Mouse (Mus musculus) forebrain, embryonic 13.5 days (tissue): Measurements from ENCODE around the gene Def8. TPM values are rescaled to one million over a fixed set of nuclear protein-coding genes. Genes with fewer than 3 reads are reported as not detected.
"Not testable (repeated sequence)": the region's sequence is repeated elsewhere in the genome, so short reads cannot be mapped to it uniquely, and the experiment has no call there.

Experiments
- ATAC-seq: fragments of 200-750 bp; cut with Nextera tagmentation; 2 replicates; pipeline ENCODE4 v1.8.0; 2017
- H3K27ac ChIP-seq: fragments of 300-500 bp; sonication (generic); 2 replicates; pipeline ENCODE4 v1.5.1; 2015; ENCODE audit warnings: inconsistent platforms, mild to moderate bottlenecking, moderate library complexity
- H3K27me3 ChIP-seq: fragments of 300-500 bp; sonication (generic); 2 replicates; pipeline ENCODE4 v1.6.1; 2015; ENCODE audit warnings: mild to moderate bottlenecking, inconsistent platforms
- H3K36me3 ChIP-seq: fragments of 300-500 bp; sonication (generic); 2 replicates; pipeline ENCODE4 v1.6.1; 2015; ENCODE audit warnings: mild to moderate bottlenecking, inconsistent platforms; ENCODE audit not compliant: poor library complexity, severe bottlenecking
- H3K4me1 ChIP-seq: fragments of 300-500 bp; sonication (generic); 2 replicates; pipeline ENCODE4 v1.6.1; 2015; ENCODE audit warnings: inconsistent platforms
- H3K4me2 ChIP-seq: fragments of 300-500 bp; sonication (generic); 2 replicates; pipeline ENCODE4 v1.6.1; 2015; ENCODE audit warnings: inconsistent platforms, mild to moderate bottlenecking, moderate library complexity
- H3K4me3 ChIP-seq: fragments of 300-500 bp; sonication (generic); 2 replicates; pipeline ENCODE4 v1.5.1; 2015; ENCODE audit warnings: mild to moderate bottlenecking, inconsistent platforms
- H3K9ac ChIP-seq: fragments of 300-500 bp; sonication (generic); 2 replicates; pipeline ENCODE4 v1.6.1; 2015; ENCODE audit warnings: mild to moderate bottlenecking, inconsistent platforms
- H3K9me3 ChIP-seq: fragments of 300-500 bp; sonication (generic); replicated peaks from 2 replicates; pipeline ENCODE4 v1.6.1; 2016; ENCODE audit warnings: inconsistent platforms
- WGBS: fragments of 180-500 bp; shearing (Covaris S2); methylation state at CpG from one replicate; pipeline ENCODE4 v1.1.7; 2015; 5-methylcytosine and 5-hydroxymethylcytosine counted together
- polyA plus RNA-seq: library from polyadenylated mRNA; unstranded; fragments of >200 nt; fragmentation: Nextera tagmentation; extraction: Ambion mirVana; gene quantifications from 2 replicates; pipeline ENCODE4 v1.2.1, GENCODE M21; 2015

Gene Def8
- polyA plus RNA-seq, 1 experiment from 2014 or later, result 38.9 TPM

- not testable (repeated sequence) for H3K27ac ChIP-seq, H3K9ac ChIP-seq, H3K9me3 ChIP-seq, ATAC-seq, H3K27me3 ChIP-seq
- Histone ChIP-seq H3K36me3 (peaks cover 32% of the 10 kb centered on the region), H3K4me2 (peak overlapping the region; percentile 93), H3K4me1 (peaks cover 45% of the 10 kb centered on the region), H3K4me3 (peak overlapping the region; percentile 94)
- WGBS, result 92% methylated on average over 5 of the region's 5 CpGs
These were observed 8.2 kb upstream of the Def8 start for GRCm38 (mm10) chr8:123414997-123415696.

DNA sequence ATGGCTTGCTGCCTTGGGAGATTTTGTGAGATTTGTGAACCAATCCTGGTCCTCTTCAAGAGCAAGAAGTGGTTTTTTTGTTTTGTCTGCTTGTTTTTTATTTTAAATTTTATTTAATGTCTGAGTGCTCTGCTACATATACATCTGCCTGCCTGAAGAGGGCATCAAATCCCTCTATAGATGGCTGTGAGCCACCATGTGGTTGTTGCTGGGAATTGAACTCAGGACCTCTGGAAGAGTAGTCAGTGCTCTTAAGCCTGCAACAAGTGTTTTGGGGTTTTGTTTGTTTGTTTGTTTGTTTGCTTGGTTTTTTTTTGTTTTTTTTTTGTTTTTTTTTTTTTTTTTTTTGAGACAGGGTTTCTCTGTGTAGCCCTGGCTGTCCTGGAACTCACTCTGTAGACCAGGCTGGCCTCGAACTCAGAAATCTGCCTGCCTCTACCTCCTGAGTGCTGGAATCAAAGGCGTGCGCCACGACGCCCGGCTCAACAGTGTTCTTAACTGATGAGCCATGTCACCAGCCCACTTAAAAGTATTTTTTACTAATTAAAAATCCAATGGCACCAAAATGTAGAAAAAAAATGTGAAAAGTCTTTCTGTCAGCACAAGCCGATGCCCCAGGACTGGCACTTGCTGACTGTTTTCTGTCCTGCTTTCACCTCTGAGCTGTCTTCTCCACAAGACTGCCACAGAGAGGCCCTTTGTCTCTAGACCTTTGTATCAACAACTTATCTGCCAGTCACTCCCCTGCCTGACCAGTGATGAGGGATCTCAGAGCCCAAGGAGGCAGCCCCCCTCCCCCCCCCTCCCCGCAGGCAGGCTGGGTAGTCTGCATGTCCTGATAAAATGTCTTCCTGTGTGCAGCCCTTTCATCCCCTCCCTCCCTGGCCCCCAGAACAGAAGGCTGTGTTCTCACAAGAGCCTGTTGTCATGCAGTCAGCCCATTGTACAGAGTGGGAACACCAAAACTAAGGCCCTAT is 7.1 kb upstream of the Def8 start:
- H3K9me3 ChIP-seq, result no peaks in the 10 kb centered on the region
- WGBS, result 84% methylated on average over 8 of the region's 8 CpGs
- H3K4me3 ChIP-seq, result peak overlapping the region; percentile 94; the same call in 1 of the 2 replicates
- peaks cover 43% of the 10 kb centered on the region for H3K36me3 ChIP-seq
- ATAC-seq, result no peak
- H3K9ac ChIP-seq, result no peak overlapping the region
- H3K4me2 ChIP-seq, result peak overlapping the region; percentile 93
- no peak overlapping the region for H3K27ac ChIP-seq
- no peaks in the 10 kb centered on the region for H3K27me3 ChIP-seq
- H3K4me1 ChIP-seq, result peaks cover 46% of the 10 kb centered on the region

DNA sequence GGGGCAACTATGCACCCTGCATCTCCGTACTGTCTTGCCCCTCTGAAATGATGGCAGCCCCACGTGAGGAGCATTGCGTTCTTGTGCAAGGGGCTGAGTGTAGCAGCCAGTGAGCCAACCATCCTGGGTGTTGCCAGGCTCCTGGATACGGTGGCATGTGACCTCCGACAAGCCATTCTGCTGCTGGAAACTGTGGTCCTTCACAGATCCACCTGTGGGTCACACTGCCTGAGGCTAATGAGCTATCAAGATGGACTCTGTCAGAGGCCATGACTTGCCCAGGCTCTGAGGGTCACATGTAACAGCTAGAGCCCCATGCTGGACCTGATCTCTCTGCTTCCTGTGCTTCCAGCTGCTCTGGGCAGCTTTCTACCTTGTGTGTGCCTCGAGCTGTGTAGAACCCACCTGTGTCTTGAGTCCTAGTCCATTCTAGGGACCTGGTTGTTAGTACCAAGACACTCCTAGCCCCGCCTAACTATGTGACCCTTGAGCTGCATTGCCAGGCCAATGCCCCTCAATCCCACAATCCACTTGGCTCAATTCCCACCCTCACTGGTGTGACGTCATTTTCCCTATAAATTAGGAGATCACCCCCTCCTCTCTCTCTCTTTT is 6.3 kb upstream of the Def8 start:
- Histone ChIP-seq H3K36me3 (peaks cover 50% of the 10 kb centered on the region), H3K4me2 (peak overlapping the region; percentile 41), H3K9ac (0 out of 2 replicates have a peak overlapping the region, but pooled peaks have one; percentile 16), H3K27ac (no peak overlapping the region), H3K9me3 (no peaks in the 10 kb centered on the region), H3K4me3 (0 out of 2 replicates have a peak overlapping the region, but pooled peaks have one; percentile 3), H3K27me3 (no peaks in the 10 kb centered on the region), H3K4me1 (peaks cover 48% of the 10 kb centered on the region)
- 82% methylated on average over 8 of the region's 8 CpGs for WGBS
- ATAC-seq, result no peak

DNA sequence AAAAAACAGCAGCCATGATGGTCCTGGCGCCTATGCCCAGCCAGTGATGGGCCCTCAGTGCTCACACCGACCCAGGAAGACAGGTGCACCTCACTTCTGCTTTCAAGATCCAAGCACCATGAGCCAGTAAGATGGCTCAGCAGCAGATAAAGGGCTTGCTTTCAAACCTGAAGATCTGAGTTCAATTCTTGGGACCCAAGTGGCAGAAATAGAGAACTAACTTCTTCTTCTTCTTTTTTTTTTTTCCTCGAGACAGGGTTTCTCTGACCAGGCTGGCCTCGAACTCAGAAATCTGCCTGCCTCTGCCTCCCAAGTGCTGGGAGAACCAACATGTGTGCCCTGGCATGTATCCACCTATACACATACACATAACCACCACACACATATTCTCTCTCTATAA is 3.6 kb upstream of the Def8 start:
- no peak for ATAC-seq
- Histone ChIP-seq H3K36me3 (peaks cover 65% of the 10 kb centered on the region), H3K9me3 (no peaks in the 10 kb centered on the region), H3K4me1 (peaks cover 32% of the 10 kb centered on the region), H3K9ac (no peak overlapping the region), H3K4me3 (no peak overlapping the region), H3K4me2 (no peak overlapping the region), H3K27ac (no peak overlapping the region), H3K27me3 (no peaks in the 10 kb centered on the region)
- 90% methylated on average over 4 of the region's 4 CpGs for WGBS

DNA sequence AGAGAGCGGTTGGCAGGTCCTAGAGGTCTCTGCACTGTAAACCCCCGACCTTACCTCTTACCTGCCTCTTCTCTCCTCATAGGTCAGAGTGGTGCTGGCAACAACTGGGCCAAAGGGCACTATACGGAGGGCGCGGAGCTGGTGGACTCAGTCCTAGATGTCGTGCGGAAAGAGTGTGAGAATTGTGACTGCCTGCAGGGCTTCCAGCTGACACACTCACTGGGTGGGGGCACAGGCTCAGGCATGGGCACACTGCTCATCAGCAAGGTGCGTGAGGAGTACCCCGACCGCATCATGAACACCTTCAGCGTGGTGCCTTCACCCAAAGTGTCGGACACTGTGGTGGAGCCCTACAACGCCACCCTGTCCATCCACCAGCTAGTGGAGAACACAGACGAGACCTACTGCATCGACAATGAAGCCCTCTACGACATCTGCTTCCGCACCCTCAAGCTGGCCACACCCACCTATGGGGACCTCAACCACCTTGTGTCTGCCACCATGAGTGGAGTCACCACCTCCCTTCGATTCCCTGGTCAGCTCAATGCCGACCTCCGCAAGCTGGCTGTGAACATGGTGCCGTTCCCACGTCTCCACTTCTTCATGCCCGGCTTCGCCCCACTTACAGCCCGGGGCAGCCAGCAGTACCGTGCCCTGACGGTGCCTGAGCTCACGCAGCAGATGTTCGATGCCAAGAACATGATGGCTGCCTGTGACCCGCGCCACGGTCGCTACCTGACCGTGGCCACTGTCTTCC is 2.6 kb upstream of the Def8 start:
- Histone ChIP-seq H3K4me2 (no peak overlapping the region), H3K36me3 (peaks cover 65% of the 10 kb centered on the region), H3K4me1 (peaks cover 25% of the 10 kb centered on the region), H3K9ac (no peak overlapping the region), H3K9me3 (no peaks in the 10 kb centered on the region), H3K4me3 (no peak overlapping the region), H3K27me3 (no peaks in the 10 kb centered on the region), H3K27ac (no peak overlapping the region)
- 95% methylated on average over 34 of the region's 34 CpGs for WGBS
- ATAC-seq, result peak; percentile 44; the same call in 1 of the 2 replicates

DNA sequence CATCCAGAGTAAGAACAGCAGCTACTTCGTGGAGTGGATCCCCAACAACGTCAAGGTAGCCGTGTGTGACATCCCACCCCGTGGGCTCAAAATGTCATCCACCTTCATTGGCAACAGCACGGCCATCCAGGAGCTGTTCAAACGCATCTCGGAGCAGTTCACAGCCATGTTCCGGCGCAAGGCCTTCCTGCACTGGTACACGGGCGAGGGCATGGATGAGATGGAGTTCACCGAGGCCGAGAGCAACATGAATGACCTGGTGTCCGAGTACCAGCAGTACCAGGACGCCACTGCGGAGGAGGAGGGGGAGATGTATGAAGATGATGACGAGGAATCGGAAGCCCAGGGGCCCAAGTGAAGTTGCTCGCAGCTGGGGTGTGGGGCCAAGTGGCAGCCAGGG is 2.0 kb upstream of the Def8 start:
- 91% methylated on average over 19 of the region's 19 CpGs for WGBS
- 0 out of 2 replicates have a peak overlapping the region, but pooled peaks have one; percentile 10 for H3K4me2 ChIP-seq
- H3K9ac ChIP-seq, result peak overlapping the region; percentile 8; the same call in 1 of the 2 replicates
- H3K27me3 ChIP-seq, result no peaks in the 10 kb centered on the region
- 0 out of 2 replicates have a peak, but pooled peaks cover under 1% of the 10 kb centered on the region for H3K9me3 ChIP-seq
- H3K4me1 ChIP-seq, result peaks cover 21% of the 10 kb centered on the region
- H3K27ac ChIP-seq, result no peak overlapping the region
- ATAC-seq, result no peak
- H3K4me3 ChIP-seq, result no peak overlapping the region
- H3K36me3 ChIP-seq, result peaks cover 65% of the 10 kb centered on the region

- Histone ChIP-seq H3K36me3 (peaks cover 60% of the 10 kb centered on the region), H3K9me3 (peaks cover 10% of the 10 kb centered on the region; the same call in 1 of the 2 replicates), H3K27ac (no peak overlapping the region; the same call in 1 of the 2 replicates), H3K4me3 (no peak overlapping the region), H3K4me1 (peaks cover 12% of the 10 kb centered on the region), H3K27me3 (no peaks in the 10 kb centered on the region), H3K9ac (no peak overlapping the region), H3K4me2 (peak overlapping the region; percentile 35)
- WGBS, result 20% methylated on average over 16 of the region's 17 CpGs
- peak; percentile 74 for ATAC-seq
These were observed 1.1 kb upstream of the Def8 start for GRCm38 (mm10) chr8:123422056-123422780.

GRCm38 (mm10) chr8:123422781-123423159 is 557 bp upstream of the Def8 start:
- Histone ChIP-seq H3K36me3 (peaks cover 56% of the 10 kb centered on the region), H3K4me1 (peaks cover 8% of the 10 kb centered on the region; the same call in 1 of the 2 replicates), H3K9me3 (peaks cover 15% of the 10 kb centered on the region), H3K27me3 (no peaks in the 10 kb centered on the region), H3K4me2 (no peak overlapping the region), H3K27ac (no peak overlapping the region; the same call in 1 of the 2 replicates), H3K4me3 (no peak overlapping the region), H3K9ac (no peak overlapping the region)
- 10% methylated on average over 3 of the region's 3 CpGs for WGBS
- ATAC-seq, result 0 out of 2 replicates have a peak, but pooled peaks have one; percentile 28

DNA sequence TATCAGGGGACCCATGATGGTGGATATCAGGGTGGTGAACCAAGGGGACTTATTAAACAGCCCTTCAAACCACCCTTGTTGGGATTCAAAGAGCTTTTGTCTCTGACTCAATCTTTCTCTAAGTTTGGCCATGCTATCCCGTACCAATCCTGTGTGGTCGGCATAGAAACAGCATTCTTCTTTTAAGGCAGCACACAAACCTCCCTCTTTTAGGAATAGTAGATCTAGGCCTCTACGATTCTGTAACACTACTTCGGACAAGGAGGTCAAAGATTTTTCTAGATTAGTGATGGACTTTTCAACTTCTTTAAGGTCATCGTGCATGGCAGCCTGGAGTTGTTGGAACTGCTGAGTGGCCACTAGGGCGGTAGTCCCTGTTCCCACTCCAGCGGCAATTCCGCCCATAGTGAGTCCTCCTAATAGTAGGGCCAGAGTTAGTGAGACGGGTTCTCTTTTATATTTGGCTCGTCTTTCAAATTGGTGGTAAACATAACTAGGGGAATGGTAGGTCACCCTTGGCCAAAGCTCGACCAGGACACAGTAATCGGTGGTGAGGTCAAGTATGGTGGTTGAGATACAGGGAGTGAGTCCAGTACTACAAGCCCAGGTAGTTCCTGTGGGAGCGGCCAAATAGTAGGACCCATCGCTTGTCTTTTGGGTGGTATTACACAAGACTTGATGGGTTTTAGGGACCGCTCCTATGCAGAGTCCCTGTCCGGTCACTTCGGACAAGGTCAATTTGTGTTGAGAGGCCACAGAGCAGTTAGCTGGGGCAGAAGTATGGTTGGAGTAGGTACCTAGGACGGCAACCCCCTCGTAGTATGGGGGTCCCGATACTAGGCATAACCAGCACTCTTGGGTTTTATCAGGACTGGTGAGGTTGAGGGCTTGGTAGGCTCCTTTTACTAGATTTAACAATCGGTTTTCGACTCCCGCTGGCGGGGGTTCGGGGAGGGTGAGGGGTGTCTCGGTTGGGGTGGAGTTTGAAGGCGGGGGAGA is 3.5 kb downstream of the Def8 start:
- peaks cover 16% of the 10 kb centered on the region for H3K36me3 ChIP-seq
- H3K27me3 ChIP-seq, result no peaks in the 10 kb centered on the region
- H3K9ac ChIP-seq, result no peak overlapping the region
- no peak for ATAC-seq
- H3K4me2 ChIP-seq, result no peak overlapping the region
- no peaks in the 10 kb centered on the region for H3K4me1 ChIP-seq
- 95% methylated on average over 27 of the region's 27 CpGs for WGBS
- no peak overlapping the region for H3K4me3 ChIP-seq
- H3K27ac ChIP-seq, result no peak overlapping the region
- peaks cover 48% of the 10 kb centered on the region for H3K9me3 ChIP-seq
